Mouse (Mus musculus) myocyte (in vitro differentiated cells): Measurements from ENCODE around the gene Prrt1. TPM values are rescaled to one million over a fixed set of nuclear protein-coding genes. Genes with fewer than 3 reads are reported as not detected.
A peak's percentile ranks its signal among the peaks of the same experiment; 100 is the strongest.

ENCODE experiments used
- H3K27me3 ChIP-seq: one replicate; pipeline ENCODE4 v1.6.1; 2011; ENCODE audit not compliant: control insufficient read depth, insufficient read depth, insufficient read length
- H3K36me3 ChIP-seq: one replicate; pipeline ENCODE4 v1.6.1; 2011; ENCODE audit not compliant: control insufficient read depth, insufficient read depth
- H3K4me2 ChIP-seq: one replicate; pipeline ENCODE4 v1.6.1; 2011; ENCODE audit warnings: low read depth, control low read depth
- H3K4me3 ChIP-seq: one replicate; pipeline ENCODE4 v1.5.1; 2011; ENCODE audit warnings: mild to moderate bottlenecking, control low read depth, moderate library complexity
- H3K79me2 ChIP-seq: one replicate; pipeline ENCODE4 v1.6.1; 2011; ENCODE audit not compliant: control insufficient read depth, insufficient read depth
- H3ac ChIP-seq: one replicate; pipeline ENCODE4 v1.6.1; 2011; ENCODE audit not compliant: control insufficient read depth, insufficient read length
- CEBPB ChIP-seq: IDR thresholded peaks from 2 replicates; pipeline ENCODE4 v1.6.1; 2011; ENCODE audit warnings: mild to moderate bottlenecking, moderate library complexity; ENCODE audit not compliant: poor library complexity, insufficient read depth, severe bottlenecking
- E2F4 ChIP-seq: IDR thresholded peaks from one replicate; pipeline ENCODE4 v1.6.1; 2011; ENCODE audit warnings: mild to moderate bottlenecking, control low read depth, moderate library complexity; ENCODE audit not compliant: insufficient read depth
- MAX ChIP-seq: IDR thresholded peaks from one replicate; pipeline ENCODE4 v1.6.1; 2011; ENCODE audit warnings: low read depth, mild to moderate bottlenecking, control low read depth
- MYOD1 ChIP-seq, 3 experiments: IDR thresholded peaks; one replicate each; pipeline ENCODE4 v1.6.1; 2011; ENCODE audit warnings: control low read depth in 2 of 3, low read depth in 2 of 3, mild to moderate bottlenecking in 2 of 3, moderate library complexity in 1 of 3; ENCODE audit not compliant: insufficient read length in 2 of 3, control insufficient read depth in 1 of 3
- MYOG ChIP-seq, 3 experiments: IDR thresholded peaks; one replicate each; pipeline ENCODE4 v1.6.1; 2011; ENCODE audit warnings: control low read depth in 2 of 3, low read depth in 2 of 3, mild to moderate bottlenecking in 2 of 3; ENCODE audit not compliant: insufficient read length in 2 of 3, control insufficient read depth in 1 of 3, insufficient read depth in 1 of 3
- POLR2A ChIP-seq: IDR thresholded peaks from one replicate; pipeline ENCODE4 v1.6.1; 2011; ENCODE audit warnings: low read depth, mild to moderate bottlenecking, control low read depth, moderate library complexity; ENCODE audit not compliant: insufficient read length
- POLR2AphosphoS2 ChIP-seq: IDR thresholded peaks from one replicate; pipeline ENCODE4 v1.6.1; 2011; ENCODE audit warnings: low read depth, control low read depth; ENCODE audit not compliant: insufficient read length
- REST ChIP-seq: IDR thresholded peaks from one replicate; pipeline ENCODE4 v1.6.1; 2011; ENCODE audit warnings: mild to moderate bottlenecking, control low read depth, moderate library complexity; ENCODE audit not compliant: insufficient read depth, insufficient read length
- SRF ChIP-seq: IDR thresholded peaks from one replicate; pipeline ENCODE4 v1.6.1; 2011; ENCODE audit warnings: low read depth; ENCODE audit not compliant: control insufficient read depth, insufficient read length
- TCF12 ChIP-seq: IDR thresholded peaks from one replicate; pipeline ENCODE4 v1.6.1; 2011; ENCODE audit warnings: mild to moderate bottlenecking, control low read depth; ENCODE audit not compliant: poor library complexity, insufficient read depth, severe bottlenecking
- TCF3 ChIP-seq: IDR thresholded peaks from one replicate; pipeline ENCODE4 v1.6.1; 2011; ENCODE audit warnings: low read depth, control low read depth; ENCODE audit not compliant: insufficient read length
- USF1 ChIP-seq: IDR thresholded peaks from one replicate; pipeline ENCODE4 v1.6.1; 2011; ENCODE audit warnings: low read depth, mild to moderate bottlenecking, control low read depth, moderate library complexity
- polyA plus RNA-seq: library from polyadenylated mRNA; unstranded; fragments of >200 nt; fragmentation: generic; extraction: Trizol; gene quantifications from one replicate; pipeline ENCODE4 v1.2.1, GENCODE M21; 2012; ENCODE audit warnings: missing spikeins

Prrt1 gene
- polyA plus RNA-seq, 1 experiment = not detected

- TF ChIP-seq E2F4 (no peak), TCF12 (no peak), POLR2AphosphoS2 (no peak), CEBPB (no peak), MYOG (IDR thresholded peaks at IDR 0.05; ENCODE audit: control insufficient read depth in 1 of 3, insufficient read depth in 1 of 3, insufficient read length in 2 of 3, low read depth in 2 of 3) (no peak)
Measured at GRCm38 (mm10) chr17:34621006-34621405, 8.3 kb upstream of the Prrt1 start.

GRCm38 (mm10) chr17:34623161-34623560 is 6.2 kb upstream of the Prrt1 start:
- TF ChIP-seq POLR2A (no peak), POLR2AphosphoS2 (no peak), MYOD1 (IDR thresholded peaks at IDR 0.05; ENCODE audit: control insufficient read depth in 1 of 3, insufficient read length in 2 of 3, low read depth in 2 of 3) (no peak), REST (no peak), TCF12 (no peak), SRF (no peak), MAX (no peak), MYOG (IDR thresholded peaks at IDR 0.05; ENCODE audit: control insufficient read depth in 1 of 3, insufficient read depth in 1 of 3, insufficient read length in 2 of 3, low read depth in 2 of 3) (no peak), TCF3 (no peak), E2F4 (no peak), USF1 (no peak), CEBPB (no peak)
- no peak overlapping the region for H3K4me3 ChIP-seq
- H3ac ChIP-seq = no peak overlapping the region
- no peaks in the 10 kb centered on the region for H3K36me3 ChIP-seq
- H3K79me2 ChIP-seq = no peaks in the 10 kb centered on the region
- H3K27me3 ChIP-seq = no peaks in the 10 kb centered on the region
- no peak overlapping the region for H3K4me2 ChIP-seq

More at GRCm38 (mm10) chr17:34621006-34621405, 8.3 kb upstream of the Prrt1 start:
- Histone ChIP-seq H3K4me3 (no peak overlapping the region), H3K27me3 (no peaks in the 10 kb centered on the region), H3K79me2 (no peaks in the 10 kb centered on the region), H3ac (no peak overlapping the region), H3K4me2 (no peak overlapping the region), H3K36me3 (no peaks in the 10 kb centered on the region)

DNA sequence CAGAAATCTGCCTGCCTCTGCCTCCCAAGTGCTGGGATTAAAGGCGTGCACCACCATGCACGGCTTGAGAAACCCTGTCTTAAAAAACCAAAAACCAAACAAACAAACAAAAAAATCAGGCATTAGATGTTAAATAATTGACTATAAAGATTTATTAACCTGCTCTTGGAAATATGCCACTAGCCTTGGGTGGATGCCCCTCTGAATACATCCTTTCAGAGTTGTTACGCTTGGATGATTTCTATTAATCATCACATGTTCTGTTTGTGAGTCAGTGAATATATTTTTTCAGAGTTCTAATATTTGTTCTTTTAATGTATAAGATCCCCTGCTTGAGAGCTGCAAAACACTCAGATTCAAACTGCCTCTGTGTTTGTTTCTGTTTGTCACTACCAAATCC is 4.4 kb upstream of the Prrt1 start:
- peaks cover 2% of the 10 kb centered on the region for H3K27me3 ChIP-seq
- TF ChIP-seq POLR2A = no peak
- no peak for TF ChIP-seq MYOG (IDR thresholded peaks at IDR 0.05; ENCODE audit: control insufficient read depth in 1 of 3, insufficient read depth in 1 of 3, insufficient read length in 2 of 3, low read depth in 2 of 3)
- TF ChIP-seq CEBPB = no peak
- no peak for TF ChIP-seq E2F4
- TF ChIP-seq SRF = no peak
- no peak for TF ChIP-seq TCF3
- TF ChIP-seq REST = no peak
- no peak for TF ChIP-seq MAX
- no peak for TF ChIP-seq POLR2AphosphoS2
- TF ChIP-seq MYOD1 (IDR thresholded peaks at IDR 0.05; ENCODE audit: control insufficient read depth in 1 of 3, insufficient read length in 2 of 3, low read depth in 2 of 3) = no peak
- no peak for TF ChIP-seq TCF12
- TF ChIP-seq USF1 = no peak
- H3K79me2 ChIP-seq = no peaks in the 10 kb centered on the region
- no peak overlapping the region for H3K4me2 ChIP-seq
- no peaks in the 10 kb centered on the region for H3K36me3 ChIP-seq
- no peak overlapping the region for H3ac ChIP-seq
- no peak overlapping the region for H3K4me3 ChIP-seq

DNA sequence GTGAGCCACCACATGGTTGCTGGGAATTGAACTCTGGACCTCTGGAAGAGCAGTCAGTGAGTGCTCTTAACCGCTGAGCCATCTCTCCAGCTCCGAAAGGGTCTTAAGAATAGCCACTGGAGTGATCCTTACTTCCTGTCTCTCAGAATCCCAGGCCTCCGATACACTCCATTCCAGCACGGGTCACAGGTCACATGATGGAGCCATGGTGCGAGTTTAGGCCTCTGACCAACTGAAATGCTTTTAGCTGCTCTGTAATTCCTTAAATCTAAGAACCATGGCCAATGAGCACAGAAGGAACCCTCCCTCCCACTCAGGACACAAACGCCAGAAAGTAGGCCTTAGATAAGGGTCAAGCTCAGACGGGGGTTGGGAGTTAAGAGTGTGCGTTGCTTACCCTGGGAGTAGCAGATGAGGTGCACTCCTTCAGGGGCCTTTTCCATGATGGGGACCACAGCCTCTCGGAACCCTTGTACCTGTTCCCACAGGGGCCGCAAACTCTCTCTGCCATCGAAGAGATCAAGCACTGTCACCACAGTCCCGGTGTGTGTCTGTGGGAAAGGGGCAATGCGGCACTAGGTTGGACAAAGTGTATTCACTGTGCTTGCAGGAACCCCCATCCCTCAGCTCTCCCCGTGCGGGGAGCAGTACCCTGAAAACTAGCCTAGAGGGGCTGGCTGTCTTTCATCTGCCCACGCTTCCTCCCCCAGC is 3.1 kb upstream of the Prrt1 start:
- H3K27me3 ChIP-seq = peaks cover 14% of the 10 kb centered on the region
- TF ChIP-seq CEBPB (no peak), MYOD1 (IDR thresholded peaks at IDR 0.05; ENCODE audit: control insufficient read depth in 1 of 3, insufficient read length in 2 of 3, low read depth in 2 of 3) (no peak), SRF (no peak), MAX (no peak), MYOG (IDR thresholded peaks at IDR 0.05; ENCODE audit: control insufficient read depth in 1 of 3, insufficient read depth in 1 of 3, insufficient read length in 2 of 3, low read depth in 2 of 3) (no peak), REST (no peak), POLR2A (no peak), POLR2AphosphoS2 (no peak), E2F4 (no peak), TCF3 (no peak), TCF12 (no peak), USF1 (no peak)
- H3K4me3 ChIP-seq = peak overlapping the region; percentile 42
- H3K79me2 ChIP-seq = no peaks in the 10 kb centered on the region
- no peaks in the 10 kb centered on the region for H3K36me3 ChIP-seq
- H3ac ChIP-seq = no peak overlapping the region
- peak overlapping the region; percentile 73 for H3K4me2 ChIP-seq

DNA sequence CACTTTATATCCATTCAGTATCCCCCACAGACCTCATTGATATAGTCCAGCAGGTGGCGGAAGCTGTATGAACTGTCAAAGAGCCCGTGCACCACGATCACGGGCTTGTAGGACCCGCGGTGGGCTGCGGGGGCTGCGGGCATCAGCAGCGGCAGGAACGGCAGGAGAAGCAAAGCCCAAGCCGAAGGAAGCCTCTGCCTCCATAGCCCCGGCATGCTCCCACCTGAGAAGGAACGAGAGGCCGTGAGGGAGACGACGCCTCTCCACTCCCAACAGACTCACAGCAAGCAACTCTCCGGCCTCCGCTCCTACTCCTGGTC is 2.6 kb upstream of the Prrt1 start:
- peak overlapping the region; percentile 73 for H3K4me2 ChIP-seq
- H3K79me2 ChIP-seq = no peaks in the 10 kb centered on the region
- TF ChIP-seq CEBPB = no peak
- no peak for TF ChIP-seq USF1
- no peak for TF ChIP-seq SRF
- TF ChIP-seq POLR2A = no peak
- TF ChIP-seq MYOD1 (IDR thresholded peaks at IDR 0.05; ENCODE audit: control insufficient read depth in 1 of 3, insufficient read length in 2 of 3, low read depth in 2 of 3) = no peak
- TF ChIP-seq MYOG (IDR thresholded peaks at IDR 0.05; ENCODE audit: control insufficient read depth in 1 of 3, insufficient read depth in 1 of 3, insufficient read length in 2 of 3, low read depth in 2 of 3) = no peak
- no peak for TF ChIP-seq MAX
- no peak for TF ChIP-seq TCF12
- TF ChIP-seq E2F4 = no peak
- TF ChIP-seq POLR2AphosphoS2 = no peak
- H3K36me3 ChIP-seq = no peaks in the 10 kb centered on the region
- H3ac ChIP-seq = peak overlapping the region; percentile 8
- H3K27me3 ChIP-seq = peaks cover 19% of the 10 kb centered on the region
- peak overlapping the region; percentile 42 for H3K4me3 ChIP-seq
